Mouse (Mus musculus) hindbrain, embryonic 10.5 days (tissue): ENCODE results near the gene Abca13. TPM values are rescaled to one million over a fixed set of nuclear protein-coding genes. Genes with fewer than 3 reads are reported as not detected.
A peak's percentile ranks its signal among the peaks of the same experiment; 100 is the strongest.
"Not testable (repeated sequence)": the region's sequence is repeated elsewhere in the genome, so short reads cannot be mapped to it uniquely, and the experiment has no call there.

Experiments
- DNase-seq: peaks from one replicate; pipeline ENCODE4 v3.0.0-alpha.2; 2017; ENCODE audit warnings: low spot score
- H3K27ac ChIP-seq: fragments of 300-500 bp; sonication (generic); 2 replicates; pipeline ENCODE4 v1.5.1; 2016; ENCODE audit warnings: mild to moderate bottlenecking, moderate library complexity
- H3K27me3 ChIP-seq: fragments of 300-500 bp; sonication (generic); 2 replicates; pipeline ENCODE4 v1.6.1; 2016; ENCODE audit warnings: mild to moderate bottlenecking; ENCODE audit not compliant: poor library complexity, insufficient read depth, severe bottlenecking
- H3K36me3 ChIP-seq: fragments of 300-500 bp; sonication (generic); 2 replicates; pipeline ENCODE4 v1.6.1; 2016; ENCODE audit warnings: mild to moderate bottlenecking, moderate library complexity
- H3K4me1 ChIP-seq: fragments of 300-500 bp; sonication (generic); replicated peaks from 2 replicates; pipeline ENCODE4 v1.6.1; 2016; ENCODE audit warnings: mild to moderate bottlenecking
- H3K4me3 ChIP-seq: fragments of 300-500 bp; sonication (generic); 2 replicates; pipeline ENCODE4 v1.5.1; 2016; ENCODE audit warnings: mild to moderate bottlenecking, moderate library complexity
- H3K9me3 ChIP-seq: fragments of 300-500 bp; sonication (generic); 2 replicates; pipeline ENCODE4 v1.6.1; 2016; ENCODE audit warnings: mild to moderate bottlenecking, moderate library complexity
- WGBS: fragments of 180-500 bp; shearing (Covaris S2); methylation state at CpG from one replicate; pipeline ENCODE4 v1.1.7; 2016; 5-methylcytosine and 5-hydroxymethylcytosine counted together
- polyA plus RNA-seq: library from polyadenylated mRNA; unstranded; fragments of >200 nt; fragmentation: Nextera tagmentation; extraction: Ambion mirVana; gene quantifications from 2 replicates; pipeline ENCODE4 v1.2.1, GENCODE M21; 2016

Abca13 gene
- polyA plus RNA-seq, 1 experiment from 2014 or later = 0.01 TPM

- H3K4me3 ChIP-seq = no peak overlapping the region
- H3K4me1 ChIP-seq = no peaks in the 10 kb centered on the region
- WGBS = 88% methylated on average over 1 of the region's 1 CpGs
- no peaks in the 10 kb centered on the region for H3K27me3 ChIP-seq
- DNase-seq = no peak
- no peaks in the 10 kb centered on the region for H3K36me3 ChIP-seq
- H3K9me3 ChIP-seq = no peaks in the 10 kb centered on the region
- H3K27ac ChIP-seq = no peak overlapping the region
These were observed 280.7 kb downstream of the Abca13 start for GRCm38 (mm10) chr11:9472400-9472799.

GRCm38 (mm10) chr11:9481511-9481910, 289.8 kb downstream of the Abca13 start:
- Histone ChIP-seq H3K4me1 (no peaks in the 10 kb centered on the region), H3K27me3 (no peaks in the 10 kb centered on the region), H3K36me3 (no peaks in the 10 kb centered on the region), H3K4me3 (no peak overlapping the region), H3K9me3 (no peaks in the 10 kb centered on the region), H3K27ac (no peak overlapping the region)
- peak; percentile 59 for DNase-seq
- WGBS = 24% methylated on average over 6 of the region's 6 CpGs

GRCm38 (mm10) chr11:9500326-9501142, 308.8 kb downstream of the Abca13 start:
- Histone ChIP-seq H3K4me3 (no peak overlapping the region), H3K9me3 (no peaks in the 10 kb centered on the region), H3K27me3 (no peaks in the 10 kb centered on the region), H3K36me3 (no peaks in the 10 kb centered on the region), H3K4me1 (no peaks in the 10 kb centered on the region), H3K27ac (no peak overlapping the region)
- 65% methylated on average over 5 of the region's 5 CpGs for WGBS
- no peak for DNase-seq

GRCm38 (mm10) chr11:9514966-9515365, 323.2 kb downstream of the Abca13 start:
- H3K27ac ChIP-seq, H3K36me3 ChIP-seq, H3K4me3 ChIP-seq, H3K27me3 ChIP-seq, DNase-seq, H3K4me1 ChIP-seq, H3K9me3 ChIP-seq: not testable (repeated sequence)
- WGBS = 74% methylated on average over 2 of the region's 2 CpGs

- WGBS = 87% methylated on average over 3 of the region's 3 CpGs
- no peak for DNase-seq
- Histone ChIP-seq H3K27me3 (no peaks in the 10 kb centered on the region), H3K4me1 (no peaks in the 10 kb centered on the region), H3K4me3 (no peak overlapping the region), H3K9me3 (no peaks in the 10 kb centered on the region), H3K36me3 (no peaks in the 10 kb centered on the region), H3K27ac (no peak overlapping the region)
These were observed 336.8 kb downstream of the Abca13 start for GRCm38 (mm10) chr11:9528556-9528955.

- H3K36me3 ChIP-seq = no peaks in the 10 kb centered on the region
- H3K27ac ChIP-seq = no peak overlapping the region
- H3K27me3 ChIP-seq = no peaks in the 10 kb centered on the region
- no peaks in the 10 kb centered on the region for H3K4me1 ChIP-seq
- H3K9me3 ChIP-seq = no peaks in the 10 kb centered on the region
- 91% methylated on average over 8 of the region's 8 CpGs for WGBS
- no peak for DNase-seq
- no peak overlapping the region for H3K4me3 ChIP-seq
These were observed 340.0 kb downstream of the Abca13 start for GRCm38 (mm10) chr11:9531715-9532114.

GRCm38 (mm10) chr11:9533189-9533588, 341.4 kb downstream of the Abca13 start:
- H3K27me3 ChIP-seq = no peaks in the 10 kb centered on the region
- 0 out of 2 replicates have a peak, but pooled peaks cover under 1% of the 10 kb centered on the region for H3K4me1 ChIP-seq
- no peak overlapping the region for H3K27ac ChIP-seq
- H3K4me3 ChIP-seq = no peak overlapping the region
- no peaks in the 10 kb centered on the region for H3K36me3 ChIP-seq
- no peak for DNase-seq
- no peaks in the 10 kb centered on the region for H3K9me3 ChIP-seq
- 80% methylated on average over 1 of the region's 1 CpGs for WGBS

- Histone ChIP-seq H3K9me3 (no peaks in the 10 kb centered on the region), H3K4me1 (0 out of 2 replicates have a peak, but pooled peaks cover 5% of the 10 kb centered on the region), H3K27me3 (no peaks in the 10 kb centered on the region), H3K27ac (no peak overlapping the region), H3K36me3 (no peaks in the 10 kb centered on the region), H3K4me3 (no peak overlapping the region)
- WGBS = 92% methylated on average over 1 of the region's 1 CpGs
- no peak for DNase-seq
These were observed 342.0 kb downstream of the Abca13 start for GRCm38 (mm10) chr11:9533658-9534202.

- Histone ChIP-seq H3K36me3 (no peaks in the 10 kb centered on the region), H3K4me1 (0 out of 2 replicates have a peak, but pooled peaks cover 5% of the 10 kb centered on the region), H3K27ac (no peak overlapping the region), H3K27me3 (no peaks in the 10 kb centered on the region), H3K4me3 (no peak overlapping the region), H3K9me3 (no peaks in the 10 kb centered on the region)
- no peak for DNase-seq
- 76% methylated on average over 6 of the region's 6 CpGs for WGBS
These were observed 345.1 kb downstream of the Abca13 start for GRCm38 (mm10) chr11:9536811-9537210.

- Histone ChIP-seq H3K27me3 (no peaks in the 10 kb centered on the region), H3K4me1 (0 out of 2 replicates have a peak, but pooled peaks cover 5% of the 10 kb centered on the region), H3K27ac (no peak overlapping the region), H3K4me3 (no peak overlapping the region), H3K9me3 (no peaks in the 10 kb centered on the region), H3K36me3 (no peaks in the 10 kb centered on the region)
- DNase-seq = no peak
- WGBS = 67% methylated on average over 1 of the region's 1 CpGs
These were observed 346.6 kb downstream of the Abca13 start for GRCm38 (mm10) chr11:9538328-9538727.

- Histone ChIP-seq H3K9me3 (no peaks in the 10 kb centered on the region), H3K4me3 (no peak overlapping the region), H3K36me3 (no peaks in the 10 kb centered on the region), H3K27ac (no peak overlapping the region), H3K27me3 (no peaks in the 10 kb centered on the region), H3K4me1 (no peaks in the 10 kb centered on the region)
- no peak for DNase-seq
- WGBS = 84% methylated on average over 2 of the region's 2 CpGs
These were observed 368.3 kb downstream of the Abca13 start for GRCm38 (mm10) chr11:9560026-9560425.

GRCm38 (mm10) chr11:9568302-9568701, 376.6 kb downstream of the Abca13 start:
- DNase-seq = no peak
- WGBS = 85% methylated on average over 2 of the region's 2 CpGs
- Histone ChIP-seq H3K36me3 (no peaks in the 10 kb centered on the region), H3K4me1 (no peaks in the 10 kb centered on the region), H3K4me3 (no peak overlapping the region), H3K27me3 (no peaks in the 10 kb centered on the region), H3K27ac (no peak overlapping the region), H3K9me3 (no peaks in the 10 kb centered on the region)

- Histone ChIP-seq H3K4me1 (no peaks in the 10 kb centered on the region), H3K27ac (no peak overlapping the region), H3K36me3 (no peaks in the 10 kb centered on the region), H3K27me3 (no peaks in the 10 kb centered on the region), H3K9me3 (no peaks in the 10 kb centered on the region), H3K4me3 (no peak overlapping the region)
- DNase-seq = no peak
- 72% methylated on average over 6 of the region's 6 CpGs for WGBS
These were observed 378.6 kb downstream of the Abca13 start for GRCm38 (mm10) chr11:9570319-9570718.
